Mouse (Mus musculus): ENCODE results near the gene Fgl2. TPM values are rescaled to one million over a fixed set of nuclear protein-coding genes. Genes with fewer than 3 reads are reported as not detected.
"Not testable (repeated sequence)": the region's sequence is repeated elsewhere in the genome, so short reads cannot be mapped to it uniquely, and the experiment has no call there.

Gene Fgl2
- polyA plus RNA-seq (2014; fragmentation: Nextera tagmentation; extraction: Ambion mirVana), result 6.2 and 8.0 TPM in 2 replicates

DNA sequence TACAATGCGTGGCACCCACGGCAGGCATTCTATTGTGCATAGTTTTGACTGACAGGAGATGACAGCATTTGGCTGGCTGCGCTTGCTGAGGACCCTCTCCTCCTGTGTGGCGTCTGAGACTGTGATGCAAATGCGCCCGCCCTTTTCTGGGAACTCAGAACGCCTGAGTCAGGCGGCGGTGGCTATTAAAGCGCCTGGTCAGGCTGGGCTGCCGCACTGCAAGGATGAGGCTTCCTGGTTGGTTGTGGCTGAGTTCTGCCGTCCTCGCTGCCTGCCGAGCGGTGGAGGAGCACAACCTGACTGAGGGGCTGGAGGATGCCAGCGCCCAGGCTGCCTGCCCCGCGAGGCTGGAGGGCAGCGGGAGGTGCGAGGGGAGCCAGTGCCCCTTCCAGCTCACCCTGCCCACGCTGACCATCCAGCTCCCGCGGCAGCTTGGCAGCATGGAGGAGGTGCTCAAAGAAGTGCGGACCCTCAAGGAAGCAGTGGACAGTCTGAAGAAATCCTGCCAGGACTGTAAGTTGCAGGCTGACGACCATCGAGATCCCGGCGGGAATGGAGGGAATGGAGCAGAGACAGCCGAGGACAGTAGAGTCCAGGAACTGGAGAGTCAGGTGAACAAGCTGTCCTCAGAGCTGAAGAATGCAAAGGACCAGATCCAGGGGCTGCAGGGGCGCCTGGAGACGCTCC, at the start of gene Fgl2:
Gene Fgl2, plus strand, starts transcription at position 150 of the 687 bp plus-strand sequence.
- Histone ChIP-seq H3K9ac (replicated peaks; ENCODE audit: low read depth, low read length) (no peak within 1 kb of the TSS; the same call in 1 of the 2 replicates), H3K27ac (ENCODE audit: low read length) (no peak within 1 kb of the TSS), H3K4me2 (replicated peaks; ENCODE audit: low read depth, low read length) (peak within 1 kb of the TSS; percentile 94), H3K36me3 (ENCODE audit: control insufficient read depth, insufficient read depth, low read length) (no peaks in the 10 kb centered on the region), H3K4me1 (ENCODE audit: control insufficient read depth, insufficient read depth, low read length) (0 out of 2 replicates have a peak, but pooled peaks cover 3% of the 10 kb centered on the region), H3K4me3 (ENCODE audit: low read depth, low read length) (peak within 1 kb of the TSS; percentile 37), H3K27me3 (ENCODE audit: control insufficient read depth, insufficient read depth, low read length) (no peaks in the 10 kb centered on the region), H3K9me3 (ENCODE audit: control insufficient read depth, low read depth, low read length) (no peaks in the 10 kb centered on the region)
- ATAC-seq (ENCODE audit: insufficient number of reproducible peaks, insufficient read depth, low FRiP score, low read depth), result peak; percentile 67; the same call in 1 of the 2 replicates
- 6% methylated on average over 31 of the region's 31 CpGs for WGBS

DNA sequence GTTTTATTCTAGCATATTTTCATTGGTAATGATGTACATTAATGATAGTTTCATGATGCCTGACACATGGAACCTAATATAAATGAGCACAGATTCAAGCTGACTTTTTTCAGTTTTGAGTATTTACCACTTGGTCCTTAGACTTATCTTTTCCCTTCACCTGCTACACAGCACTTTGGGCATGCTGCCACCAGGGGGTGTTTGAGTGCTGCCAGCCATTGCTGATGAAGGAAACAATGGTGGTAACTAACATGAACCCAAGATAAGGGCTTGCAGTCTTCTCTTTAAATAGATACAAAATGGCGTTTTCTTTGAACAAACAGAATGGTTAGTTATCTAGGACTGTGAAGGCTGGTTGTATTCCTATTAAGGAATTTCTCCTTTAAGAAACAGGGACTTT, 45.9 kb upstream of the Fgl2 start:
- no peaks in the 10 kb centered on the region for H3K36me3 ChIP-seq (ENCODE audit: control insufficient read depth, insufficient read depth, low read length)
- no peak overlapping the region for H3K4me3 ChIP-seq (ENCODE audit: low read depth, low read length)
- no peak overlapping the region for H3K4me2 ChIP-seq (replicated peaks; ENCODE audit: low read depth, low read length)
- H3K27ac ChIP-seq (ENCODE audit: low read length), result no peak overlapping the region
- no peaks in the 10 kb centered on the region for H3K9me3 ChIP-seq (ENCODE audit: control insufficient read depth, low read depth, low read length)
- 24% methylated on average over 1 of the region's 1 CpGs for WGBS
- peaks cover 1% of the 10 kb centered on the region; the same call in 1 of the 2 replicates for H3K4me1 ChIP-seq (ENCODE audit: control insufficient read depth, insufficient read depth, low read length)
- no peak for ATAC-seq (ENCODE audit: insufficient number of reproducible peaks, insufficient read depth, low FRiP score, low read depth)
- H3K9ac ChIP-seq (replicated peaks; ENCODE audit: low read depth, low read length), result no peak overlapping the region
- H3K27me3 ChIP-seq (ENCODE audit: control insufficient read depth, insufficient read depth, low read length), result no peaks in the 10 kb centered on the region

GRCm38 (mm10) chr5:21328560-21328959, 43.9 kb upstream of the Fgl2 start:
- H3K4me3 ChIP-seq (ENCODE audit: low read depth, low read length), result no peak overlapping the region
- H3K4me2 ChIP-seq (replicated peaks; ENCODE audit: low read depth, low read length), result no peak overlapping the region
- H3K27me3 ChIP-seq (ENCODE audit: control insufficient read depth, insufficient read depth, low read length), result no peaks in the 10 kb centered on the region
- no peak overlapping the region for H3K27ac ChIP-seq (ENCODE audit: low read length)
- H3K9ac ChIP-seq (replicated peaks; ENCODE audit: low read depth, low read length), result no peak overlapping the region
- 83% methylated on average over 1 of the region's 1 CpGs for WGBS
- H3K9me3 ChIP-seq (ENCODE audit: control insufficient read depth, low read depth, low read length), result no peaks in the 10 kb centered on the region
- no peak for ATAC-seq (ENCODE audit: insufficient number of reproducible peaks, insufficient read depth, low FRiP score, low read depth)
- H3K4me1 ChIP-seq (ENCODE audit: control insufficient read depth, insufficient read depth, low read length), result peaks cover 4% of the 10 kb centered on the region; the same call in 1 of the 2 replicates
- no peaks in the 10 kb centered on the region for H3K36me3 ChIP-seq (ENCODE audit: control insufficient read depth, insufficient read depth, low read length)

DNA sequence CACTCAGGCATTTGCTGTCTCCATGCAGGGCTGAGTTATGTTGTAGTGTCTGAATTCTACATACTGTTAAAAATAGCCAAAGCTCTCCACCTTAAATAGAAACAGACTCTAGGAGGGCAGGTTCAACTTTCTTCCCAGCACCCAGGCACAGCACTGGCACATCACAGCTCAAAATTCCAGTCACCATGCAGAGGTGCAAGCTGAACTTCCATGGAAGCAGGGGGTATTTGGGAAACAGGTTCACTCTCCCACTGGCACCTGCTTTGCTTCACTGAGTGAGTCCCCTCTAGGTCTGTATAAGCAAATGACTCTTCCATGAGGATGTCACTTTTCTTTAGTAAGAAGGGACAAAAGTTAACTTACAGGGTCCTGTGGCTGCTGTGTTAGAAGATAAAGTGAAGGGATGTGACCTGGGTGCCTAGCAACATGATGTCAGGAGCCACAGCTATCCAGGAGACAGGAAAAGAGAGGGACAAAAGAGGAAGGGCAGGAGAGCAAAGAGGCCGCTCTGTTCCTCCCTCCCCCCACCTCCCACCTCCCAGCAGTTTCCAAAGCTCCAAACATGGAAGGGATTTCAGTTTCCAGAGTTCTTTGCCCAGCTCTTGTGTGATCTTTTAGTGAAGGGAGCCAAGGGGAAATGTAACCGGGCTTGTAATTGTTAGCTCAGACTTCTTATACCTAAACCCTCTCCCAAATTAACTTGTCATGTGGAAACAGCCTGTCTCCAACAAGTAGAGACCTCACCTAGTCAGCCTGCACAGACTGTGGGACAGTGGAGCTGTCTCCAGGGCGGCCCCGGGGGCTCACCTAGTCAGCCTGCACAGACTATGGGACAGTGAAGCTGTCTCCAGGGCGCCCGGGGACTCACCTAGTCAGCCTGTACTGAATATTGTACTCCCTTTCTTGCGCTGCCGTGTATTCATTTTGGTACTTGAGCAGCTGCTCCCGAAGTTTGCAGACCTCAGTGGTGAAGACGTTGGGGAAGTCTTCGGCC, 42.5 kb upstream of the Fgl2 start:
- no peak overlapping the region for H3K4me3 ChIP-seq (ENCODE audit: low read depth, low read length)
- peaks cover 4% of the 10 kb centered on the region; the same call in 1 of the 2 replicates for H3K4me1 ChIP-seq (ENCODE audit: control insufficient read depth, insufficient read depth, low read length)
- H3K4me2 ChIP-seq (replicated peaks; ENCODE audit: low read depth, low read length), result no peak overlapping the region
- no peaks in the 10 kb centered on the region for H3K9me3 ChIP-seq (ENCODE audit: control insufficient read depth, low read depth, low read length)
- WGBS, result 61% methylated on average over 11 of the region's 11 CpGs
- no peaks in the 10 kb centered on the region for H3K27me3 ChIP-seq (ENCODE audit: control insufficient read depth, insufficient read depth, low read length)
- H3K36me3 ChIP-seq (ENCODE audit: control insufficient read depth, insufficient read depth, low read length), result no peaks in the 10 kb centered on the region
- no peak overlapping the region for H3K9ac ChIP-seq (replicated peaks; ENCODE audit: low read depth, low read length)
- ATAC-seq (ENCODE audit: insufficient number of reproducible peaks, insufficient read depth, low FRiP score, low read depth), result 0 out of 2 replicates have a peak, but pooled peaks have one; percentile 65
- peak overlapping the region; percentile 44; the same call in 1 of the 2 replicates for H3K27ac ChIP-seq (ENCODE audit: low read length)

DNA sequence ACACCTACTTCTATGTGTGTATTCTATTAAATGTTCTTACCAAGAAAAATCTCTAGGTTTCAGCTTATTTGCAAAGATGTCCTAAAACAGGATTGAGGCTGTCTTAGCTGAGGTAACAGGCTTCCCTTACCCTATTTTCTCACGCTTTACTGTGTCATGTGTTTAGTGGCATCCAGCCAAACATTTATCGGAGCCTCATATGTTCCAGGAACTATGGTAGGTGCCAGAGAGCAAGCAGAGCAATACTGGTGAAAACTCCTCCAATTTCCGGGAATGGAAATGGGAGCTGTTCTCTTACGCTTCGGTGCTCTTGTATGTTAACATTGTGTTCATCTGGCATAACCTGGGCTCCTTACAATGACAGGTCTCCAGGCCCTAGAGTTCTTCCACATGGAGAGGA, 40.8 kb upstream of the Fgl2 start:
- no peak for ATAC-seq (ENCODE audit: insufficient number of reproducible peaks, insufficient read depth, low FRiP score, low read depth)
- WGBS, result 70% methylated on average over 5 of the region's 5 CpGs
- Histone ChIP-seq H3K9me3 (ENCODE audit: control insufficient read depth, low read depth, low read length) (no peaks in the 10 kb centered on the region), H3K4me2 (replicated peaks; ENCODE audit: low read depth, low read length) (no peak overlapping the region), H3K4me3 (ENCODE audit: low read depth, low read length) (no peak overlapping the region), H3K4me1 (ENCODE audit: control insufficient read depth, insufficient read depth, low read length) (peaks cover 4% of the 10 kb centered on the region; the same call in 1 of the 2 replicates), H3K36me3 (ENCODE audit: control insufficient read depth, insufficient read depth, low read length) (no peaks in the 10 kb centered on the region), H3K9ac (replicated peaks; ENCODE audit: low read depth, low read length) (no peak overlapping the region), H3K27me3 (ENCODE audit: control insufficient read depth, insufficient read depth, low read length) (no peaks in the 10 kb centered on the region), H3K27ac (ENCODE audit: low read length) (no peak overlapping the region)

GRCm38 (mm10) chr5:21332119-21332518, 40.3 kb upstream of the Fgl2 start:
- no peak overlapping the region for H3K9ac ChIP-seq (replicated peaks; ENCODE audit: low read depth, low read length)

DNA sequence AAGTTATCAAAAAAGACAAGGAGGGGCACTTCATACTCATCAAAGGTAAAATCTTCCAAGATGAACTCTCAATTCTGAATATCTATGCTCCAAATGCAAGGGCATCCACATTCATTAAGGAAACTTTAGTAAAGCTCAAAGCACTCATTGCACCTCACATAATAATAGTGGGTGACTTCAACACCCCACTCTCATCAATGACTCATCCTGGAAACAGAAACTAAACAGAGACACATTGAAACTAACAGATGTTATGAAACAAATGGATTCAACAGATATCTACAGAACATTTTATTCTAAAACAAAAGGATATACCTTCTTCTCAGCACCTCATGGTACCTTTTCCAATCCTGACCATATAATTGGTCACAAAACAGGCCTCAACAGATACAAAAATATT, 30.2 kb upstream of the Fgl2 start:
- not testable (repeated sequence) for H3K4me2 ChIP-seq (replicated peaks; ENCODE audit: low read depth, low read length); ATAC-seq (ENCODE audit: insufficient number of reproducible peaks, insufficient read depth, low FRiP score, low read depth); H3K9me3 ChIP-seq (ENCODE audit: control insufficient read depth, low read depth, low read length); H3K4me1 ChIP-seq (ENCODE audit: control insufficient read depth, insufficient read depth, low read length); H3K27me3 ChIP-seq (ENCODE audit: control insufficient read depth, insufficient read depth, low read length); H3K36me3 ChIP-seq (ENCODE audit: control insufficient read depth, insufficient read depth, low read length); H3K27ac ChIP-seq (ENCODE audit: low read length); H3K9ac ChIP-seq (replicated peaks; ENCODE audit: low read depth, low read length); H3K4me3 ChIP-seq (ENCODE audit: low read depth, low read length)

More at GRCm38 (mm10) chr5:21332119-21332518, 40.3 kb upstream of the Fgl2 start:
- Histone ChIP-seq H3K27ac (ENCODE audit: low read length) (no peak overlapping the region), H3K4me1 (ENCODE audit: control insufficient read depth, insufficient read depth, low read length) (peaks cover 4% of the 10 kb centered on the region; the same call in 1 of the 2 replicates), H3K4me2 (replicated peaks; ENCODE audit: low read depth, low read length) (no peak overlapping the region), H3K9me3 (ENCODE audit: control insufficient read depth, low read depth, low read length) (no peaks in the 10 kb centered on the region), H3K27me3 (ENCODE audit: control insufficient read depth, insufficient read depth, low read length) (no peaks in the 10 kb centered on the region), H3K4me3 (ENCODE audit: low read depth, low read length) (no peak overlapping the region), H3K36me3 (ENCODE audit: control insufficient read depth, insufficient read depth, low read length) (no peaks in the 10 kb centered on the region)
- WGBS, result 81% methylated on average over 1 of the region's 1 CpGs
- ATAC-seq (ENCODE audit: insufficient number of reproducible peaks, insufficient read depth, low FRiP score, low read depth), result no peak

GRCm38 (mm10) chr5:21348366-21348765, 24.1 kb upstream of the Fgl2 start:
- H3K36me3 ChIP-seq (ENCODE audit: control insufficient read depth, insufficient read depth, low read length), result no peaks in the 10 kb centered on the region
- H3K9me3 ChIP-seq (ENCODE audit: control insufficient read depth, low read depth, low read length), result no peaks in the 10 kb centered on the region
- H3K4me2 ChIP-seq (replicated peaks; ENCODE audit: low read depth, low read length), result no peak overlapping the region
- WGBS, result 84% methylated on average over 7 of the region's 7 CpGs
- H3K9ac ChIP-seq (replicated peaks; ENCODE audit: low read depth, low read length), result no peak overlapping the region
- H3K4me1 ChIP-seq (ENCODE audit: control insufficient read depth, insufficient read depth, low read length), result no peaks in the 10 kb centered on the region
- no peaks in the 10 kb centered on the region for H3K27me3 ChIP-seq (ENCODE audit: control insufficient read depth, insufficient read depth, low read length)
- ATAC-seq (ENCODE audit: insufficient number of reproducible peaks, insufficient read depth, low FRiP score, low read depth), result no peak
- H3K4me3 ChIP-seq (ENCODE audit: low read depth, low read length), result no peak overlapping the region
- H3K27ac ChIP-seq (ENCODE audit: low read length), result no peak overlapping the region
